Mouse (Mus musculus) lung, postnatal 0 days (tissue): ENCODE results near the gene Pi4ka. TPM values are rescaled to one million over a fixed set of nuclear protein-coding genes. Genes with fewer than 3 reads are reported as not detected.

Experiments used
- ATAC-seq: fragments of 200-750 bp; cut with Nextera tagmentation; 2 replicates; pipeline ENCODE4 v1.8.0; 2017; ENCODE audit warnings: moderate library complexity
- DNase-seq: peaks from one replicate; pipeline ENCODE4 v3.0.0-alpha.2; 2016; ENCODE audit warnings: low spot score
- H3K27ac ChIP-seq: fragments of 300-500 bp; sonication (generic); 2 replicates; pipeline ENCODE4 v1.5.1; 2014; ENCODE audit warnings: antibody characterized with exemption, mild to moderate bottlenecking, low read length, mixed read lengths
- H3K27me3 ChIP-seq: fragments of 300-500 bp; sonication (generic); replicated peaks from 2 replicates; pipeline ENCODE4 v1.6.1; 2014; ENCODE audit warnings: low read length, mixed read lengths; ENCODE audit not compliant: insufficient read depth
- H3K36me3 ChIP-seq: fragments of 300-500 bp; sonication (generic); 2 replicates; pipeline ENCODE4 v1.6.1; 2014; ENCODE audit warnings: low read length, mixed read lengths; ENCODE audit not compliant: insufficient read depth
- H3K4me1 ChIP-seq: fragments of 300-500 bp; sonication (generic); 2 replicates; pipeline ENCODE4 v1.6.1; 2014; ENCODE audit warnings: antibody characterized with exemption, low read depth, low read length, mixed read lengths; ENCODE audit not compliant: insufficient read depth
- H3K4me2 ChIP-seq: fragments of 300-500 bp; sonication (generic); replicated peaks from 2 replicates; pipeline ENCODE4 v1.6.1; 2014; ENCODE audit warnings: low read depth, mild to moderate bottlenecking, low read length, moderate library complexity, mixed read lengths
- H3K4me3 ChIP-seq: fragments of 300-500 bp; sonication (generic); 2 replicates; pipeline ENCODE4 v1.5.1; 2014; ENCODE audit warnings: low read depth, low read length
- H3K9ac ChIP-seq: fragments of 300-500 bp; sonication (generic); replicated peaks from 2 replicates; pipeline ENCODE4 v1.6.1; 2014; ENCODE audit warnings: low read depth, mild to moderate bottlenecking
- H3K9me3 ChIP-seq: fragments of 300-500 bp; sonication (generic); 2 replicates; pipeline ENCODE4 v1.6.1; 2016; ENCODE audit warnings: low read length, mixed read lengths
- CTCF ChIP-seq: IDR thresholded peaks from 2 replicates; pipeline ENCODE4 v1.5.1; 2016; ENCODE audit warnings: antibody characterized with exemption, mild to moderate bottlenecking
- EP300 ChIP-seq: IDR thresholded peaks from 2 replicates; pipeline ENCODE4 v1.6.1; 2016; ENCODE audit warnings: antibody characterized with exemption, mild to moderate bottlenecking, control low read depth
- WGBS: fragments of 180-500 bp; shearing (Covaris S2); extraction: QIAGEN DNeasy Blood & Tissue Kit; methylation state at CpG from one replicate; pipeline ENCODE4 v1.1.7; 2014; 5-methylcytosine and 5-hydroxymethylcytosine counted together
- polyA plus RNA-seq: library from polyadenylated mRNA; unstranded; fragments of >200 nt; fragmentation: Nextera tagmentation; extraction: Ambion mirVana; gene quantifications from 2 replicates; pipeline ENCODE4 v1.2.1, GENCODE M21; 2015

Gene Pi4ka
- polyA plus RNA-seq, 1 experiment from 2014 or later = 14.2 TPM

- peak; percentile 78 for TF ChIP-seq EP300
- TF ChIP-seq CTCF = no peak
- Histone ChIP-seq H3K9me3 (no peaks in the 10 kb centered on the region), H3K27me3 (no peaks in the 10 kb centered on the region), H3K4me1 (peaks cover 8% of the 10 kb centered on the region; the same call in 1 of the 2 replicates), H3K36me3 (no peaks in the 10 kb centered on the region), H3K27ac (no peak overlapping the region), H3K9ac (no peak overlapping the region), H3K4me3 (no peak overlapping the region), H3K4me2 (no peak overlapping the region)
- 38% methylated on average over 3 of the region's 3 CpGs for WGBS
- peak; percentile 16 for ATAC-seq
- DNase-seq = peak; percentile 59
Observed at GRCm38 (mm10) chr16:17251539-17251938, 154.6 kb downstream of the Pi4ka start.

GRCm38 (mm10) chr16:17249135-17249534 lies 157.0 kb downstream of the Pi4ka start:
- Histone ChIP-seq H3K9ac (no peak overlapping the region), H3K9me3 (no peaks in the 10 kb centered on the region), H3K4me3 (no peak overlapping the region), H3K4me2 (no peak overlapping the region), H3K36me3 (no peaks in the 10 kb centered on the region), H3K4me1 (peaks cover 7% of the 10 kb centered on the region; the same call in 1 of the 2 replicates), H3K27me3 (no peaks in the 10 kb centered on the region), H3K27ac (no peak overlapping the region)
- ATAC-seq (no peak), DNase-seq (no peak)
- 32% methylated on average over 6 of the region's 6 CpGs for WGBS
- TF ChIP-seq EP300 = no peak
- TF ChIP-seq CTCF = no peak

- Histone ChIP-seq H3K4me3 (no peak overlapping the region), H3K27ac (peak overlapping the region; percentile 51), H3K9me3 (no peaks in the 10 kb centered on the region), H3K9ac (no peak overlapping the region), H3K4me2 (no peak overlapping the region), H3K36me3 (no peaks in the 10 kb centered on the region), H3K4me1 (peaks cover 6% of the 10 kb centered on the region; the same call in 1 of the 2 replicates), H3K27me3 (no peaks in the 10 kb centered on the region)
- TF ChIP-seq CTCF = no peak
- TF ChIP-seq EP300 = peak; percentile 74
- DNase-seq = peak; percentile 92
- WGBS = 49% methylated on average over 4 of the region's 4 CpGs
- ATAC-seq = peak; percentile 90
Observed at GRCm38 (mm10) chr16:17247727-17248126, 158.4 kb downstream of the Pi4ka start.

- no peak for ATAC-seq
- no peak overlapping the region for H3K4me2 ChIP-seq
- H3K9me3 ChIP-seq = no peaks in the 10 kb centered on the region
- peaks cover 3% of the 10 kb centered on the region; the same call in 1 of the 2 replicates for H3K4me1 ChIP-seq
- TF ChIP-seq EP300 (no peak), CTCF (no peak)
- no peaks in the 10 kb centered on the region for H3K36me3 ChIP-seq
- no peaks in the 10 kb centered on the region for H3K27me3 ChIP-seq
- WGBS = 72% methylated on average over 1 of the region's 1 CpGs
- no peak overlapping the region for H3K27ac ChIP-seq
- no peak overlapping the region for H3K4me3 ChIP-seq
- H3K9ac ChIP-seq = no peak overlapping the region
- DNase-seq = no peak
Observed at GRCm38 (mm10) chr16:17244996-17245395, 161.1 kb downstream of the Pi4ka start.

- no peak overlapping the region for H3K27ac ChIP-seq
- DNase-seq = no peak
- WGBS = 13% methylated on average over 1 of the region's 1 CpGs
Observed at GRCm38 (mm10) chr16:17243731-17244130, 162.4 kb downstream of the Pi4ka start.

GRCm38 (mm10) chr16:17239409-17239808 lies 166.7 kb downstream of the Pi4ka start:
- Histone ChIP-seq H3K27me3 (no peaks in the 10 kb centered on the region), H3K27ac (no peak overlapping the region), H3K9ac (no peak overlapping the region), H3K9me3 (no peaks in the 10 kb centered on the region), H3K4me2 (no peak overlapping the region), H3K4me1 (peaks cover 13% of the 10 kb centered on the region), H3K36me3 (no peaks in the 10 kb centered on the region), H3K4me3 (no peak overlapping the region)
- TF ChIP-seq CTCF (no peak), EP300 (no peak)
- DNase-seq (no peak), ATAC-seq (no peak)
- WGBS = 53% methylated on average over 2 of the region's 2 CpGs

More at GRCm38 (mm10) chr16:17243731-17244130, 162.4 kb downstream of the Pi4ka start:
- Histone ChIP-seq H3K4me2 (no peak overlapping the region), H3K4me1 (peaks cover 4% of the 10 kb centered on the region; the same call in 1 of the 2 replicates), H3K9ac (no peak overlapping the region), H3K4me3 (no peak overlapping the region), H3K27me3 (no peaks in the 10 kb centered on the region), H3K9me3 (no peaks in the 10 kb centered on the region), H3K36me3 (no peaks in the 10 kb centered on the region)
- no peak for ATAC-seq
- no peak for TF ChIP-seq EP300
- TF ChIP-seq CTCF = no peak

GRCm38 (mm10) chr16:17237634-17238033 lies 168.5 kb downstream of the Pi4ka start:
- Histone ChIP-seq H3K9ac (no peak overlapping the region), H3K4me3 (no peak overlapping the region), H3K27me3 (no peaks in the 10 kb centered on the region), H3K27ac (no peak overlapping the region), H3K9me3 (no peaks in the 10 kb centered on the region), H3K4me2 (no peak overlapping the region), H3K36me3 (no peaks in the 10 kb centered on the region), H3K4me1 (peaks cover 10% of the 10 kb centered on the region)
- WGBS = 60% methylated on average over 3 of the region's 3 CpGs
- no peak for ATAC-seq
- no peak for DNase-seq
- no peak for TF ChIP-seq CTCF
- TF ChIP-seq EP300 = no peak
